Mouse (Mus musculus) layer of hippocampus, adult 8-10 months (tissue): Measurements from ENCODE around the gene Gpr37l1. TPM values are rescaled to one million over a fixed set of nuclear protein-coding genes. Genes with fewer than 3 reads are reported as not detected.
"Not testable (repeated sequence)": the region's sequence is repeated elsewhere in the genome, so short reads cannot be mapped to it uniquely, and the experiment has no call there.

Experiments
- DNase-seq, 2 experiments: peaks; one replicate each; pipeline ENCODE4 v3.0.0; 2022; ENCODE audit warnings: low spot score in 2 of 2
- total RNA-seq, 4 experiments: library from RNA; stranded (reverse); gene quantifications; 2 replicates each; pipeline ENCODE4 v1.2.4; 2022

Gene Gpr37l1
- total RNA-seq, 4 experiments from 2014 or later, result 184 to 257 (median 204) TPM

GRCm38 (mm10) chr1:135125990-135126389 lies 41.5 kb downstream of the Gpr37l1 start:
- no peak for DNase-seq

GRCm38 (mm10) chr1:135124573-135125363 lies 42.7 kb downstream of the Gpr37l1 start:
- no peak for DNase-seq

- DNase-seq, result no peak
These were observed 54.8 kb downstream of the Gpr37l1 start for GRCm38 (mm10) chr1:135112661-135113060.

GRCm38 (mm10) chr1:135111271-135111670 lies 56.2 kb downstream of the Gpr37l1 start:
- not testable (repeated sequence) for DNase-seq

Other genes starting within 250 kb of the Gpr37l1 start
- 10 to 100 TPM; 66.6 to 80.1 (median 73.2) TPM for gene Ppp1r12b, start 211.7 kb downstream of the Gpr37l1 start, total RNA-seq
- gene Ube2t, start 205.1 kb downstream of the Gpr37l1 start, total RNA-seq, result 1 to 10 TPM in 3 of 4 experiments, under 1 TPM in 1; 0.99 to 3.1 (median 2.0) TPM
- 1 to 10 TPM; 1.4 to 2.2 (median 1.9) TPM for gene Lgr6, start 62.4 kb downstream of the Gpr37l1 start, total RNA-seq
- under 1 TPM in 2 of 4 experiments, not detected in 2; 0.16 to 0.34 TPM for gene Ptpn7, start 35.0 kb downstream of the Gpr37l1 start, total RNA-seq
- 100 to 1,000 TPM; 251 to 262 (median 254) TPM for gene Arl8a, start 20.9 kb downstream of the Gpr37l1 start, total RNA-seq
- gene Elf3, start 90.9 kb upstream of the Gpr37l1 start, total RNA-seq, result not detected
- 10 to 100 TPM; 53.9 to 63.9 (median 59.3) TPM for gene Rnpep, start 116.4 kb upstream of the Gpr37l1 start, total RNA-seq
- gene Timm17a, start 146.1 kb upstream of the Gpr37l1 start, total RNA-seq, result 100 to 1,000 TPM; 164 to 196 (median 187) TPM
- gene Lmod1, start 157.1 kb upstream of the Gpr37l1 start, total RNA-seq, result under 1 TPM; 0.70 to 0.96 (median 0.75) TPM
- 100 to 1,000 TPM; 108 to 137 (median 121) TPM for gene Shisa4, start 207.6 kb upstream of the Gpr37l1 start, total RNA-seq